Mouse (Mus musculus) gastrocnemius, postnatal 10 days (tissue): ENCODE data around the gene Them5. TPM values are rescaled to one million over a fixed set of nuclear protein-coding genes. Genes with fewer than 3 reads are reported as not detected.

Source experiments
- DNase-seq: peaks from one replicate; pipeline ENCODE4 v3.0.0; 2021; ENCODE audit warnings: mixed read lengths
- long read RNA-seq, 2 experiments: library from polyadenylated mRNA; stranded (forward); transcript quantifications; one replicate each; pipeline ENCODE4 v2.0.0; 2021
- total RNA-seq, 2 experiments: library from RNA; stranded (reverse); gene quantifications; 2 replicates each; pipeline ENCODE4 v1.2.3; 2021

The Them5 gene
- total RNA-seq = not detected
- long read RNA-seq, experiment 1 = 0 reads
- long read RNA-seq, experiment 2 = 0 reads

GRCm38 (mm10) chr3:94341959-94342422 lies at the start of gene Them5:
Gene Them5, plus strand, starts transcription at chr3:94342099.
- no peak for DNase-seq

- DNase-seq = no peak
Observed at GRCm38 (mm10) chr3:94305457-94305856, 36.4 kb upstream of the Them5 start.

GRCm38 (mm10) chr3:94306975-94307374 lies 34.9 kb upstream of the Them5 start:
- DNase-seq = no peak

GRCm38 (mm10) chr3:94309633-94310363 lies 32.1 kb upstream of the Them5 start, which contains the start of gene Them4:
Gene Them4, plus strand, starts transcription at chr3:94310089.
- DNase-seq = peak; percentile 94

GRCm38 (mm10) chr3:94310491-94310890 lies 31.4 kb upstream of the Them5 start:
- DNase-seq = no peak

GRCm38 (mm10) chr3:94310911-94311310 lies 31.0 kb upstream of the Them5 start:
- no peak for DNase-seq

GRCm38 (mm10) chr3:94311376-94311775 lies 30.5 kb upstream of the Them5 start:
- DNase-seq = no peak

GRCm38 (mm10) chr3:94328681-94329080 lies 13.2 kb upstream of the Them5 start:
- no peak for DNase-seq

- DNase-seq = no peak
Observed at GRCm38 (mm10) chr3:94334442-94334841, 7.5 kb upstream of the Them5 start.

- no peak for DNase-seq
Observed at GRCm38 (mm10) chr3:94338522-94338921, 3.4 kb upstream of the Them5 start.

GRCm38 (mm10) chr3:94342552-94342951 lies 653 bp downstream of the Them5 start:
- no peak for DNase-seq

- no peak for DNase-seq
Observed at GRCm38 (mm10) chr3:94344182-94344581, 2.3 kb downstream of the Them5 start.

GRCm38 (mm10) chr3:94344897-94345296 lies 3.0 kb downstream of the Them5 start:
- no peak for DNase-seq

GRCm38 (mm10) chr3:94348146-94348545 lies 6.2 kb downstream of the Them5 start:
- DNase-seq = no peak

- DNase-seq = no peak
Observed at GRCm38 (mm10) chr3:94360812-94361211, 18.9 kb downstream of the Them5 start.

- DNase-seq = no peak
Observed at GRCm38 (mm10) chr3:94362138-94362537, 20.2 kb downstream of the Them5 start, which contains the start of gene C2cd4d. Gene C2cd4d, plus strand, starts transcription at chr3:94362438.

GRCm38 (mm10) chr3:94363291-94364153 lies 21.6 kb downstream of the Them5 start:
- peak; percentile 59 for DNase-seq

- DNase-seq = no peak
Observed at GRCm38 (mm10) chr3:94364154-94364526, 22.2 kb downstream of the Them5 start.

- DNase-seq = peak; percentile 65
Observed at GRCm38 (mm10) chr3:94366761-94367160, 24.9 kb downstream of the Them5 start.

GRCm38 (mm10) chr3:94367511-94367910 lies 25.6 kb downstream of the Them5 start:
- DNase-seq = no peak

GRCm38 (mm10) chr3:94368631-94369030 lies 26.7 kb downstream of the Them5 start:
- DNase-seq = no peak

GRCm38 (mm10) chr3:94369709-94370108 lies 27.8 kb downstream of the Them5 start:
- DNase-seq = no peak

- DNase-seq = peak; percentile 79
Observed at GRCm38 (mm10) chr3:94371637-94372036, 29.7 kb downstream of the Them5 start.
